Mouse (Mus musculus): ENCODE measurements at regions not wholly inside any gene's neighbourhood (a gene's known extent, or its start where the extent isn't known, plus 50 kb on each side); places are given as distances from the start of the nearest gene placed in this dataset.

GRCm38 (mm10) chrX:131422178-131422577 lies 1672.6 kb downstream of the Diaph2 start:
- TF ChIP-seq CTCF (IDR thresholded peaks at IDR 0.05; ENCODE audit: borderline replicate concordance, insufficient read depth, low read depth, low read length) (no peak), POLR2A (IDR thresholded peaks at IDR 0.05; ENCODE audit: borderline replicate concordance, insufficient read depth, low read length) (no peak)
